Mouse (Mus musculus) liver, embryonic 11.5 days (tissue): ENCODE data around the gene Fam71a. TPM values are rescaled to one million over a fixed set of nuclear protein-coding genes. Genes with fewer than 3 reads are reported as not detected.
A peak's percentile ranks its signal among the peaks of the same experiment; 100 is the strongest.
"Not testable (repeated sequence)": the region's sequence is repeated elsewhere in the genome, so short reads cannot be mapped to it uniquely, and the experiment has no call there.

Experiments
- ATAC-seq: fragments of 200-750 bp; cut with Nextera tagmentation; replicated peaks from 2 replicates; pipeline ENCODE4 v1.8.0; 2017; ENCODE audit warnings: moderate number of reproducible peaks, mild to moderate bottlenecking, moderate TSS enrichment, moderate library complexity; ENCODE audit not compliant: low FRiP score
- DNase-seq: peaks from one replicate; pipeline ENCODE4 v3.0.0-alpha.2; 2017; ENCODE audit warnings: low spot score
- H3K27ac ChIP-seq: fragments of 300-500 bp; sonication (generic); 2 replicates; pipeline ENCODE4 v1.5.1; 2014; ENCODE audit warnings: mild to moderate bottlenecking, low read depth, low read length, control low read depth
- H3K27me3 ChIP-seq: fragments of 300-500 bp; sonication (generic); replicated peaks from 2 replicates; pipeline ENCODE4 v1.6.1; 2014; ENCODE audit warnings: low read length, mixed read lengths; ENCODE audit not compliant: control insufficient read depth, insufficient read depth
- H3K36me3 ChIP-seq: fragments of 300-500 bp; sonication (generic); 2 replicates; pipeline ENCODE4 v1.6.1; 2014; ENCODE audit warnings: mild to moderate bottlenecking, low read length, moderate library complexity, mixed read lengths; ENCODE audit not compliant: control insufficient read depth, insufficient read depth
- H3K4me1 ChIP-seq: fragments of 300-500 bp; sonication (generic); replicated peaks from 2 replicates; pipeline ENCODE4 v1.6.1; 2014; ENCODE audit warnings: low read length, mixed read lengths; ENCODE audit not compliant: control insufficient read depth, insufficient read depth
- H3K4me2 ChIP-seq: fragments of 300-500 bp; sonication (generic); 2 replicates; pipeline ENCODE4 v1.6.1; 2014; ENCODE audit warnings: mild to moderate bottlenecking, control low read depth, moderate library complexity
- H3K4me3 ChIP-seq: fragments of 300-500 bp; sonication (generic); 2 replicates; pipeline ENCODE4 v1.5.1; 2014; ENCODE audit warnings: low read depth, low read length, control low read depth
- H3K9ac ChIP-seq: fragments of 300-500 bp; sonication (generic); 2 replicates; pipeline ENCODE4 v1.6.1; 2014; ENCODE audit warnings: low read depth, low read length, control low read depth
- H3K9me3 ChIP-seq: fragments of 300-500 bp; sonication (generic); 2 replicates; pipeline ENCODE4 v1.6.1; 2016; ENCODE audit warnings: low read length, inconsistent platforms, mixed read lengths; ENCODE audit not compliant: control insufficient read depth
- WGBS: fragments of 180-500 bp; shearing (Covaris S2); extraction: QIAGEN DNeasy Blood & Tissue Kit; methylation state at CpG from one replicate; pipeline ENCODE4 v1.1.7; 2014; 5-methylcytosine and 5-hydroxymethylcytosine counted together
- polyA plus RNA-seq: library from polyadenylated mRNA; unstranded; fragments of >200 nt; fragmentation: Nextera tagmentation; extraction: Ambion mirVana; gene quantifications from 2 replicates; pipeline ENCODE4 v1.2.1, GENCODE M21; 2014

Gene Fam71a
- polyA plus RNA-seq, 1 experiment from 2014 or later = not detected

DNA sequence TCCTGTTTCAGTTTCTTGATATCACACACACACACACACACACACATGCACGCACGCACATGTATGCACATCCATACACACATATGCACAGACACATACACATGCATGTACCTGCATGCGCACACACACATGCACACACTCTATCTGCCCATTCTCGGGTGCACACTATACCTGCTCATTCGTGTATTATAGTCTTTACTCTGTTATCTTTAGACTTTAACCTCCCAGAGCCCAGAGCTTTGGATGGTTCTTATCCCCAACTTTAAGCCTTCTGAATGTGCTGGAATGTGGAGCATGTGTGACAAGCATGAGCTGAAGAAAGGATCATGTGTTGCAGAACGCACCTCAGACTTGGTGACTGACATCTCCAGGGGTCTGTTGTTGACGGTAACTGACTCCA is 12.3 kb upstream of the Fam71a start:
- H3K27ac ChIP-seq = no peak overlapping the region
- no peaks in the 10 kb centered on the region for H3K36me3 ChIP-seq
- no peak for ATAC-seq
- DNase-seq = no peak
- 66% methylated on average over 7 of the region's 7 CpGs for WGBS
- peaks cover 39% of the 10 kb centered on the region for H3K27me3 ChIP-seq
- peaks cover 18% of the 10 kb centered on the region for H3K4me1 ChIP-seq
- no peak overlapping the region for H3K9ac ChIP-seq
- H3K9me3 ChIP-seq = no peaks in the 10 kb centered on the region
- H3K4me3 ChIP-seq = no peak overlapping the region
- H3K4me2 ChIP-seq = no peak overlapping the region

DNA sequence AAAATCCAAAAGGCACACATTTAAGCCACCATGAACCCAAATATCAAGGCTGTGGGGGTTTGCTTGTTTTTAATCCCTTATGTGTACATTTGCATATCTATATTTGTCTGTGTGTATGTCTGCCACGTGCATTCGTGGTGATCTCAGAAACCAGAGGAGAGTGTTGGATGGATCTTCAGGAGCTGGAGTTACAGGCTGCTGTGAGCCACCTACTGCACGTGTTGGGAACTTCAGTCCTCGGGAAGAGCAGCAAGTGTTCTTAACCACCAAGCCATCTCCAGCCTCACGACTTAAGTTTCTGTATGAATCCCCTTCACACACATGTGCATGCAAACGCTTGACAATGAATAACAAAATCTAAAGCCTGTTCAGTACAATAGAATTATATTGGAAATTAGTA is 7.9 kb upstream of the Fam71a start:
- Histone ChIP-seq H3K27ac (no peak overlapping the region), H3K27me3 (peaks cover 5% of the 10 kb centered on the region), H3K36me3 (no peaks in the 10 kb centered on the region), H3K9ac (no peak overlapping the region), H3K4me2 (no peak overlapping the region), H3K4me1 (no peaks in the 10 kb centered on the region), H3K9me3 (no peaks in the 10 kb centered on the region), H3K4me3 (no peak overlapping the region)
- 17% methylated on average over 6 of the region's 6 CpGs for WGBS
- DNase-seq (no peak), ATAC-seq (no peak)

GRCm38 (mm10) chr1:191170444-191170843 is 5.8 kb upstream of the Fam71a start:
- Histone ChIP-seq H3K4me3 (no peak overlapping the region), H3K4me2 (no peak overlapping the region), H3K27me3 (no peaks in the 10 kb centered on the region), H3K9me3 (no peaks in the 10 kb centered on the region), H3K27ac (no peak overlapping the region), H3K36me3 (no peaks in the 10 kb centered on the region), H3K9ac (no peak overlapping the region), H3K4me1 (no peaks in the 10 kb centered on the region)
- ATAC-seq (no peak), DNase-seq (no peak)
- 57% methylated on average over 2 of the region's 2 CpGs for WGBS

DNA sequence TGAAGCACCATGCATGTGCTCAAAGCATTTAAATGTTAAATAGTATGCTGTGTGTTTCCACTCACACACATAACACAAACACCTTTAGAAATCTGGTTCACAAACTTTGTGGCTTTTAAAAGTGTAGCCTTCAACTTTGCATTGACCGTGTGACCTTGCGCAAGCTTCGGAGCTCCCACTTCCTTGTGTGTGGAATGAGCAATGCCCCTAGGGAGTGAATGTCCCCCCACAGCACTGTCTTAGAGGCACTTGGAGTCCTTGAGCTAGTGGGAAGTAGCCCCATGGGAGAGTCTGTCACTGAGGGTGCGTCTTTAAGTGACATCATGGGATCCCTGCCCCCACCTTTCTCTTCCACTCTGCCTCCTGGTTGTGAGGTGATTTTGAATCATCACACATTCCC is 1.6 kb upstream of the Fam71a start:
- Histone ChIP-seq H3K9me3 (no peaks in the 10 kb centered on the region), H3K27ac (no peak overlapping the region), H3K9ac (no peak overlapping the region), H3K36me3 (no peaks in the 10 kb centered on the region), H3K4me2 (no peak overlapping the region), H3K4me3 (no peak overlapping the region), H3K27me3 (no peaks in the 10 kb centered on the region), H3K4me1 (no peaks in the 10 kb centered on the region)
- DNase-seq (no peak), ATAC-seq (no peak)
- 69% methylated on average over 4 of the region's 4 CpGs for WGBS

DNA sequence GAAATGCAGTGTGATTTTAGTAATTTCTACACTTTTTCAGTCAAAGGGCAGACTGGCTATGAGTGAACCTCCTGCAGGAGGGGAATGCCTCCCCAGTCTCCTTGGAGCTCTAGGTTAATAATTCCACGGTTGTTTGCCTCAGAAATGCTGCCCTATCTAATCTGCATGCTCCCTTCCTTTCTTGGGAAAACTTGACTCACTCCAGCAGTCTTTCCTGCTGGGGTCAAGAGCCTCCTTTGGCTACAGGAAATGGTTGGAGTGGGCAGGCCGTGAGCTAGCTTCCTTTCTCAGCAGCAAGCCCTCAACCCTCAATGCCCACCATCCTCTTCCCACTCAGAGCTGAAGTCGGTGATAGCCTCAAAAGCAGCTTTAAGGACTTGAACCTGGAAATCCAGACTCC is 10.3 kb downstream of the Fam71a start:
- Histone ChIP-seq H3K9ac (no peak overlapping the region), H3K36me3 (no peaks in the 10 kb centered on the region), H3K4me2 (no peak overlapping the region), H3K27ac (no peak overlapping the region), H3K4me3 (no peak overlapping the region), H3K4me1 (no peaks in the 10 kb centered on the region), H3K27me3 (no peaks in the 10 kb centered on the region), H3K9me3 (peaks cover 3% of the 10 kb centered on the region; the same call in 1 of the 2 replicates)
- WGBS = 17% methylated on average over 3 of the region's 3 CpGs
- ATAC-seq (no peak; the same call in 1 of the 2 replicates), DNase-seq (no peak)

DNA sequence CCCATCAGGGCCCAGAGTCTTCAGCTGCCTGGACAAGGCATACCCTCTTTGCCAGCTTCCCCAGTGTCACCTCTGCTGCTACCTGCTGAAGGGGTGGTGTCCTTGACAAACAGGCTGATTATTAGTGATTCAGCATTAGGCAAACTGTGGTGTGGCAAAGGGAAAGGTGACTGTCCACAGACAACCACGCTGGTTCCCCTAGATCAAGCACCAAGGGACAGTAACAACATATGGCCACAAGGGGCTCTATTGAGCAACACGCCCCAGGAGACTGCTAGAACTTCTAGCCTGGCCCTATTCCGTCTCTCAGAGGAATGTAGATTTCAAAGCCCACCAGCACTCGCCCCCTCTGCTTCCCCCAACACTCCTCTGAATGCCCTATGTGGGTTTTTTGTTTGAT is 11.6 kb downstream of the Fam71a start:
- no peaks in the 10 kb centered on the region for H3K27me3 ChIP-seq
- H3K9me3 ChIP-seq = peaks cover 3% of the 10 kb centered on the region; the same call in 1 of the 2 replicates
- H3K9ac ChIP-seq = no peak overlapping the region
- no peak overlapping the region for H3K4me2 ChIP-seq
- no peaks in the 10 kb centered on the region for H3K36me3 ChIP-seq
- DNase-seq (no peak), ATAC-seq (peak; percentile 60; the same call in 1 of the 2 replicates)
- no peak overlapping the region for H3K27ac ChIP-seq
- 12% methylated on average over 4 of the region's 4 CpGs for WGBS
- H3K4me1 ChIP-seq = no peaks in the 10 kb centered on the region
- no peak overlapping the region for H3K4me3 ChIP-seq

- Histone ChIP-seq H3K27me3 (no peaks in the 10 kb centered on the region), H3K9me3 (no peaks in the 10 kb centered on the region), H3K36me3 (no peaks in the 10 kb centered on the region), H3K4me3 (no peak overlapping the region), H3K9ac (no peak overlapping the region), H3K27ac (peak overlapping the region; percentile 38; the same call in 1 of the 2 replicates), H3K4me1 (no peaks in the 10 kb centered on the region), H3K4me2 (no peak overlapping the region)
- 59% methylated on average over 8 of the region's 8 CpGs for whole genome bisulfite sequencing
- no peak for ATAC-seq
- no peak for DNase-seq
These were observed 13.6 kb downstream of the Fam71a start for GRCm38 (mm10) chr1:191150924-191151605.

DNA sequence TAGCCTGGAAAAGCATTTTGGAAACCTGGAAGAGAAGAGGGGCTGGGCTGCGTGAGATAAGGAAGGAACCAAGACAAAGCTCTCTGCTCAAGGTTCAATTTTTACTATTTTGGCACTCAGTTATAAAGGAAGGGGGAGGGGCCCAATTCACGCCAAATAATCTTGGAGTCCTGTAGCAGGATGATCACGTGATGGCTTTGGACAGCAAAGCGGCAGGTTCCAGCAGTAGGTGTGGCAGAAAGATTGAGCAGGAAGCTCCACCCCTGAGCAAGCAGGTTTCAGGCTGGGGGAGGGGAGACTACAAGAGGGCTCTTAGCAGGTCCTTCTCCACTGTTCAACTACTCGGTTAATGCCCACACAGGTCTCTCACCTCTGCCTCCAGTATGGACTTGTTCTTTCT is 15.1 kb downstream of the Fam71a start:
- not testable (repeated sequence) for H3K4me1 ChIP-seq, H3K4me2 ChIP-seq, H3K9me3 ChIP-seq, H3K27me3 ChIP-seq, ATAC-seq, H3K9ac ChIP-seq, H3K36me3 ChIP-seq, H3K4me3 ChIP-seq, DNase-seq, H3K27ac ChIP-seq
- 76% methylated on average over 5 of the region's 5 CpGs for WGBS

GRCm38 (mm10) chr1:191140983-191141382 is 23.6 kb downstream of the Fam71a start:
- WGBS = 60% methylated on average over 8 of the region's 8 CpGs
- Histone ChIP-seq H3K4me1 (peaks cover 6% of the 10 kb centered on the region; the same call in 1 of the 2 replicates), H3K4me2 (no peak overlapping the region), H3K9ac (no peak overlapping the region), H3K27me3 (peaks cover 8% of the 10 kb centered on the region), H3K36me3 (no peaks in the 10 kb centered on the region), H3K9me3 (no peaks in the 10 kb centered on the region), H3K4me3 (no peak overlapping the region), H3K27ac (no peak overlapping the region)
- DNase-seq = no peak
- no peak for ATAC-seq
